Mouse (Mus musculus) gastrocnemius, adult 18-20 months (tissue): Measurements from ENCODE around the gene Mapre1. TPM values are rescaled to one million over a fixed set of nuclear protein-coding genes. Genes with fewer than 3 reads are reported as not detected.
"Not testable (repeated sequence)": the region's sequence is repeated elsewhere in the genome, so short reads cannot be mapped to it uniquely, and the experiment has no call there.

Experiments used
- DNase-seq: peaks from one replicate; pipeline ENCODE4 v3.0.0; 2021; ENCODE audit warnings: low spot score
- long read RNA-seq, 2 experiments: library from polyadenylated mRNA; stranded (forward); transcript quantifications; one replicate each; pipeline ENCODE4 v2.0.0; 2021
- total RNA-seq, 2 experiments: library from RNA; stranded (reverse); gene quantifications; 2 replicates each; pipeline ENCODE4 v1.2.3; 2021

Mapre1 gene
- total RNA-seq: 10 to 100 TPM; 31.0 to 36.7 TPM
- long read RNA-seq, experiment 1, full-length matches to known transcripts: 84 of 92 reads
- long read RNA-seq, experiment 1, partial matches to known transcripts: 0 of 92 reads
- long read RNA-seq, experiment 1, other reads (novel, unspliced or antisense): 8 of 92 reads
- long read RNA-seq, experiment 2, full-length matches to known transcripts: 45 of 53 reads
- long read RNA-seq, experiment 2, partial matches to known transcripts: 7 of 53 reads
- long read RNA-seq, experiment 2, other reads (novel, unspliced or antisense): 1 of 53 reads

DNA sequence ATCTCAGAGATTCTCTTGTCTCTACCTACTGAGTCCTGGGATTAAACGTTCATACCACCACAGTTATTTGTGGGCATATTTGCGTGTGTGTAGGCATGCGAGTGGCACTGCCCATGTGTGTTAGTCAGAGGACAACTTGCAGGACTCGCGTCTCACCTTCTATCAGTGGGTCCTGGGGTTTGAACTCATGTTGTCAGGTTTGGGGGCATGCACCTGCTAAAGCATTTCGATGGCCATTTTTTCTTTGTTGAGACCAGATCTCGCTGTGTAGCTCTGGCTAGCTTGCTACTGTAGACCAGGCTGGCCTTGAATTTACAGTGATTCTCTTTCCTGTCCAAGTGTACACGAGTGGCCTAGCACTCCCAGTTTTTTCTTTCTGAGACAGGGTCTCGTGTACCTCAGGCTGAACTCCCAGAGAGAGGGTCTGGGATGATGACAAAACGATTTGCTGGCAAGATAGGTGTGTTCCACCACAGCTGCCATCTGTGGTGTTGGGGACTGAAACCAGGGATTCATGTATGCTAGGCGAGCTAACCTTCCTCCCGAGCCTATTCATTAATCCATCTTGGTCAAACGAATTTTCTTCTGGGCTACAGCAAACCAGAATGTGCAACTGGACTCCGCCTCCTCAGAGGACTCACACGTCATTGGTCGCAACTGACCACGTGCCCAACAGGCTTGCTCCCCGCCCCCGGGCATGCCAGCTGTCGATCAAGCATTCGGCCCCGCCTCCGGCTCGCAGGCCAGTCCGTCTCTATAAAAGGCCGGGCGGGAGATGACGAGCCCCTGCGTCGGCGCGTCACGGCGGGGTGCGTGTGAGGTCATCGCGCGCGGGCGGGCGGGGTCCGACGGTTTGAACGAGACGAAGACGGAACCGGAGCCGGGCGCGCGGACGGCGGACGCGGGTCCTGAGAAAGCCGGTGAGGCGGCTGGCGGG lies at the start of gene Mapre1:
Gene Mapre1 (plus strand): TSS at position 775 of the 937 bp plus-strand sequence.
- peak; percentile 100 for DNase-seq

DNA sequence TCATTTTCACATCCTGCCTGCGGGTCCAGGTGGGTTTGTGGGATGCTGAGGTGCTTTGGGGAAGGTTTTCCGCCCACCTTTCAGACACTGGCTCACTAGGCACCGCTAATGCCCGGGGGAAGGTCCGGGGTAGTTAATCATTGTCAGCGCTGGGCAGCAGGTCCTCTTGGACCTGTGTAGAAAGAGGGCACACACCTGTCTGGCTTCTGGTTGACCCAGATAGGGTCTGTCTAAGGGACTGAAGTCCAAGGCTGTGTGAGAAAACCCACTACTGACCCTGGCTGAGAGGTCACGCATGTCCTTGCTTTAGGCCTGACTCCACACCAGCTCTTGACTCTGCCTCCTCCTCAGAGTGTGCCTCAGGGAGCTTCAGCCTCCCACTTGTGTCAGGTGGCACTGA lies 47.7 kb upstream of the Mapre1 start:
- not testable (repeated sequence) for DNase-seq

DNA sequence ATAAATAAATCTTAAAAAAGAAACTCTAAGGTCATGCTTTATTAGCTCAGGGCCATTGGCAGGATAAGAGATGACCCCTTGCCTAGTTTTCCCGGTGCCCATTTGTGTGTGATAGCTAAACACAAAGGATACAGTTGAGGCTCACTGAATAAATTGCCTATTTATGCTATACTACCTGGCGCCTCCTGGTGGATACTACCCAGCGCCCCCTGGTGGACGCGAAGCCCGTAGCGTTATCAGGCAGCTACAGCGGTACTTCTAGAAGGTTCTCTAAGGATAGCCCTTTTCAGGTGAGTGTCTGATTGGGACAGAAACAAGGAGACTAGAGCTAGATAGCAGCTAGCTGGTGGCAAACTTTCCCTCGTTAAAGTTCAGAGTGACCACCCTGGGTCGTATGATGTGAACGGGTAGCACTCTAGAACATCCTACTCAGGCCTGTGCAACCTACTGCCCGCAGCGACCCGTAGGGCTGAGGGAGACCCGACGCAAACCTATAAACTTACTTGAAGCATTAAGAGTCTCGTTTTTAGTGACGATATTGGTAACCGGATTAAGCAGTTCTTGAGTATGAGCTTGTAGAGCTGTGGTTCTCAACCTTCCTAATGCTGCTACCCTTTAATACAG lies 46.5 kb upstream of the Mapre1 start:
- peak; percentile 20 for DNase-seq

DNA sequence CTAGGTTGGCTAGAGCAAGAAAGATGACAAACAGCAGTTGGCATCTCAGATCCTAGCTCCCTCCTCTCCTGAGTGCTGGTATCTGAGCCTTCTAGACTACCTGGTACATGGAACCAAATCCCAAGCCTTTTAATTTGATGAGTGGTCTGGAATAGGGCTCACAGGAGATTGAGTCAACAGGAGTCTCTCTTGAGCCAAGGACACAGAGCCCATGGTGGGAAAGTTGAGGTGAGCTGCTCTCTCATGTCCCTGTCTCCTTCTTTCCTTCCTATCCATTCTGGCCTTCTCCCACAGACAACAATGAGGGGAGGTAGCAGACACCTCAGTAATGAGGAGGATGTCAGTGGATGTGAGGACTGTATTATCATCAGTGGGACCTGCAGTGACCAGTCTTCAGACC lies 44.7 kb upstream of the Mapre1 start, which contains the start of gene Dnmt3c:
Gene Dnmt3c (plus strand): TSS at position 301 of the 400 bp plus-strand sequence.
- no peak for DNase-seq

DNA sequence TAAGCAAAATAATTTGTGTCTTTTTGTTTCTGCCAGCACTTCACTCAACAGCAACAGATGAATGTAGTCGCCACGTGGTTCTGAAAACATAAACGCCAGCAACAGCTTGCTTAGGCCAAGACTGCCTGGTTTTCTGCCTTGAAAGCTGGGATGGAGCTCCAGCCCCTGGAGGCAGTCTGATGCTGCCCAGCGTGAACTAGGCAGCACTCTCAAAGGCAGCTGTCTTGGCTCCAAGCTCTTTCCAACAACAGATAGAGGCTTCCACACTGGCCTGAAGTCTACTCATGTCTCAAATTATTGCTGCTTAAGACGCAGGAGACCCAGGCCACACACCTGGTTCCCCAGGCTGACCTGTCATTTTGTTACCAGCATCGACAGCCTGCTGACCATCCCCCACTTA lies 37.7 kb upstream of the Mapre1 start:
- DNase-seq: no peak

DNA sequence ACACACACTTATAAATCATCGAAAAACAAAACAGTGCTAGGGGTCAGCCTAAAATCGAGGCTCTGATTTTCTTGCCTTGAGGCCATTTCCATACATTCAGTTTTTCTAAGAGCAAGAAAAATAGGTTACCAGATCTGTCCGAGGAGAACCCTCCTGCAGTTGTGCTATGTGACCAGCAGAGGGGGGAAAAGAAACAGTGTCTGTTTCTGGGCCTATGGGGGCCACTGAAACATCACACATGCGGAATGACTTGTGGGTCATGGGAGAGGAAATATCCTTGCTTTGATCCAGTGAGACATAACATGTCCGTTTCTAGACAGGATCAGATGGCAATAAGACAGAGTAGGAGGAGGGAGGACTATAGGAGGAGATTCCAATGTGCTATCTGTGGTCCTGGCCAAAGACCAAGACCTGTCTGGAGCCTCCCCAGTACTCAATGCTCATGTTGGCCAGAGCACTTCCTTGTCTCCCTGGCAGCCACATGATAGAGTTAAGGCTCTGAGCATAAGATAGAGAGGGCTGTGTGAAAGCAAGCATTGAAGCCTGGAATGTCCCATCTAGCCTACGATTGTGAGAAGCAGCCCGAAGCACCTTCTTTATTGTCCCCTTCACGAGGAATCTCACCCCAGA lies 30.3 kb upstream of the Mapre1 start:
- no peak for DNase-seq

DNA sequence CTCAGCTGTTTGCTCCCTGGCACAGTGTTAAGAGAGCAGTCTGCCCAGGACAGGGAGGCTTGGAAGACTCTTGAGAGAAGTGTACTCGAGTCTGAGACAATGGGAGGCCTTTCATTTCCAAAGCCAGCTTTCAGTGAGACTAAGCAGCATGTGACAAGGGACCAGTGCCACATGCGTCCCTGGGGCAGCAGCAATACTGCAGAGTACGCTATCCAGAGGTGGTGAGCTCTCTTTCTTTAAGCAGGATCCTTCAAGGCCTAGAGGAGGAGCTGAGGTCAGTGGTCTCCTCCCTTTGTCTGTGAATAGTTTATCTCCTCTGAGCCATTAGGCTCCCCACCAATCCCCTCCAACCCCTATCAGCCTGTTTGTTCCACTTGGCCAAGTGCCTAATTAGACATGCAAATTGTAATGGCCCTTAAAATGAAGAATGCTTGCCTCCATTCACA lies 28.4 kb upstream of the Mapre1 start:
- no peak for DNase-seq

DNA sequence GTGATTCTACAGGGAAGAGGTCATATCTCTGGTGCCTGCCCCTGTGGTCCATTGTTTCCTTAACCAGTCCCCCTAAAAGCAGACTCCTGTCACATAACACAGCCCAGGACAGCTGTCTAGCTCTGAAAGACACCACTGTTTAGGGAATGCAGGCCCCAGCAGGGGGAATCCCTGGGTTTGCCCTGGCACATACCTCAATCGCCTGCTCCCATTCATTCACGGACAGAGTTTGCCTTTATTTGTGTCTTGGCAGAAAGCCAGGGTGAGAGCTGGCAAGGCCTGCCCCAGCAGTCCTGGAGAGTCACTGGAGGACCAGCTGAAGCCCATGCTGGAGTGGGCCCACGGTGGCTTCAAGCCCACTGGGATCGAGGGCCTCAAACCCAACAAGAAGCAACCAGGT lies 27.8 kb upstream of the Mapre1 start:
- no peak for DNase-seq

DNA sequence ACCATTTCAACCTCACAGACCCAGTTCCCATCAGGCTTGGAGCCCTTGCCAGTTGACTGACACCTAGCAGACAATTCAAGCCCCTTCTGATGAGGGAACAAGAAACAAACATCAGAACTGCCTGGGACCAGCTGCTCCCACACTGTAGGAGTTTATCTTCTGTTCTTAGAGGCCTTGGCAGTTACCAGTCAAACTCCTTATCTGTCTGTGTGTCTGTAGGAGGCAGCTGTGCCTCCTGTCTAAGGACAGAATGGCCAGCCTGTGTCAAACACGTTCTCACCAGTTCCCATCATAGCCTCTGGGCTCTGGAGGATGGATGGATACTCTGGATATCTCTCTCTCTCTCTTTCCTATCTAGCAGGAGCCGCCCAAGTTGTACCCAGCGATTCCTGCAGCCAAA lies 23.2 kb upstream of the Mapre1 start:
- DNase-seq: not testable (repeated sequence)

DNA sequence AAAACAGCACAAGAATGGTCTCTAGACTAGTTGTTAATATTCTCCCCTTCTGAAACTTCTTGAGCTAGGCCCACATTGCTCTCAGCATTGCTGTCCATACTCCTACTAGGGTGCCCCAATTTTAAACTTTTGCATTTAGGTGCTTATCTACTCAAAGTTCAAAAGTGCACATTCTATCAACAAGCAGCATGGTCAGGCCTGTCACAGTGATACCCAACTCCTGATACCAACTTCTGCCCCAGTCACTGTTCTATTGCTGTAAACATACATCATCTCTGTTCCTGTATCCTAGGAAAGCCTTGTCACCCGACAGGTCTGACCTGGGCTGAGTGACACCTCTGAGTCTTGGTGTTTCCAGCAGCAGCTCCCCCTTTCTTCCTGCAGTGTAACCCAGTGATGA lies 18.0 kb upstream of the Mapre1 start:
- no peak for DNase-seq

DNA sequence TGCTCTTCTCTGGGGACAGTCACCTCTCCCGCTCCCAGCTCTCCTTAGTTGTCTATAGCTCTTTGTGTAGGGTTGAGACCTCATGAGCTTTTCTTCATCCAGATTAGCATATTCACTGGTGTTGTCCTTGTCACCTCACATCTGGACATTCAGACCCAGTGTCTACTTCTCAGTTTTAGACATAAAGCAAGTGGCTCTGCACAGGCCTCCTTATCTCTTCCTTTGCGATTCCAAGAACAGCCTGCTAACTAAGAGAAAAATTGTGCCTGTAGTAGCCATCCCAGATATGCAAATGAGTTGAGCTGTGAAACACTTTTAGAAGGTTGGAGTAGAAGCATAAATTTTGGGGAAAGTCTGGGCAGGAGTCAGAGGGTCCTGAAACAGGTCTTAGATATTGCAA lies 16.6 kb upstream of the Mapre1 start:
- no peak for DNase-seq

DNA sequence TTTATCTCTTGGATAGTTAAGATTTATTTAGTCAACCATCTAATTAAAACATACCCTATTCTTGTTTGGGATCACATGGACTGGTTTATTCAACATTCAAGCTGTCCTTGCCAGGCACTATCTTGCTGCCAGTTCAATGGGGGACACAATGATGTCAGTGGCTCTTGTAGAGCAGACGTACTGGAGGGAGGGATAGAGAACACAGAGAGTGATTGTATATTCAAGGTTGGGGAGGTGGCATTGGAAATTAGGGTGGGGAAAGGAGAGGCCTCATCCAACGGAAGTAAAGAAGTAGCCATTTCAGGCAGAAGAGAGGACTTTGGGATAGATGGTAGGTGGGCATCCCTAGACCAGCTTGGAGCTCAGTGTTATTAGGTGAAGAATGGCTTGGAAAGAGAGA lies 16.2 kb upstream of the Mapre1 start:
- no peak for DNase-seq

DNA sequence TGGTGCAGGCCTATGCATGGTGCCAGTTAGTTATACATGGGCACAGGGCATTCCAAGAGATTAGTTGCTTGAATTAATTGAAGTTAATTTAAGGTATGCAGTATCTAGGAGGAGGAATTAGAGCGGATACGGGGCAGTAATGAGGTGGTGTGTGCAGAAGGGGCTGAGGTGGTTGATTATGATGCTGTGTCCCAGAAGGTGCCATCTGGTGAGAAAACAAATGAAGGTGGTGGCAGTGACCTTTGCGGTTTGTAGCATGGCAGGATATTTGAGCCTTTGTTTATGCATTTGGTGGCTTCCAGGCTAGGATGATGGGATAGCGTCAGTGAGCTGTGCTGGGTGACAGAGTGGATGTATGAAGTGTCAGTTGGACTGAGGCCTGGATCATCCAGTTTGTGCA lies 15.8 kb upstream of the Mapre1 start:
- no peak for DNase-seq

DNA sequence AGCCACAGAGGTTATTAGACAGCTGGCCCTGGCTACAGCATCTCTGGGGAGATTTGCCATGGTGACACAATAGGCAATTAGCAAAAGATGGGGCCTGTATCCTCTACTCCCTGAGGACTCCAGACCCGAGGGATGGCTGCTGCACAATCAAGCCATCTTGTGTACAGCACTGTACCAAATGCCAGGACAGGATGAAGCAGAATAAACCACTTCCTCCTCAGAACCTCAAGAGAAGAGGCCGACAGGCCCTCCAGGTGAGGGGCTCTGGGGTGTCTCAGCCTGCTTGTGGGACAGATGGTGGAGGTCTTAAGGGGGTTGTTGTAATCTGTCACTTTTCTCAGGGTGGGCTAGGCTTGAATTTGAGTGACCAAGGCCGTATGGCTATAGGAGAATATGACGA lies 7.0 kb upstream of the Mapre1 start:
- DNase-seq: no peak

DNA sequence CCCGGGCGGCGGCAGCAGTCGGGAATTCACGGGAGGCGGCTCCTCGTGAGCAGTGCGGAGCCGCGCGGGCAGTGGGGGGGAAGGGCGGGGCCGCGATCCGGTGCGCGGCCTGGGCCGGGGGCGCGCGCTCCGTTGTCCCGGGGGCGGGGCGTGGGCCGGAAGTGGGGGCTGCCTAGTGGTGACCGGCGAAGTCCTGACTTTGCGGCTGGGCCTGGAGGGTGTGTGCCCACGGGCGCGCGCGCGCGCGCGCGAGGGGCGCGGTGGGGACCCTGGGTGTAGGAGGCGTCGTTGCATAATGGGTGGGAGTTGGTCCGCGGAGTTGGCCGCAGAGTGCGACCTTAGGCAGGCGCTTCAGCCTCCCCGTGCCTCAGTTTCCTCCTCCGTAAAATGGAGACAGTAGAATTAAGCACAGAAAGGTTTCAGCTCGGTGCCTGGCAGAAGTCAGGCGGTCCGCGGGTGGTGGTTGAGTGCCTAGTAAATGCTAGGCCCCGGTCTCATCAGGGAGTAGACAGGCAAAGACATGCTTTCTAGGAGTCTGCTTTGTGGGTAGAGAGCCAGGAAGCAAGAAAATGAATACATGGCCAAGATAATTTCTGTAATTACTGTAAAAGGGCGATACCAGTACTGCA lies 477 bp downstream of the Mapre1 start:
- no peak for DNase-seq

DNA sequence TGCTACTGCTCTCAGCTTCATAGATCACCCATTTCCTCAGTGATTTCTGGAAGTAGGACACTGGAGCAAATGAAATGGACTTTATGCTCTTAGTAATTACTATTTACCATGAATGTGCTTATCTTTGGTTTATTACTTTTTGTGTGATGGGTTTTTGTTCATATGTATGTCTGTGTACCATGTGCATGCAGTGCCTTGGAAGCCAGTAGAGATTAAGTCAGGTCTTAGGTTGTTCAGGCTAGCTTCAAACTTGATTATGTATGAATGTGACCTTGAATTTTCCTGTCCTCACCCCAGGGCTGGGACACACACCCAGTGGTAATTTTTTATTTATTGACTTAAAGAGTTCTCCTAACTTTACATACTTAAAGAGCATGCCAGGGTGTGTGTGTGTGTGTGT lies 6.9 kb downstream of the Mapre1 start:
- no peak for DNase-seq

DNA sequence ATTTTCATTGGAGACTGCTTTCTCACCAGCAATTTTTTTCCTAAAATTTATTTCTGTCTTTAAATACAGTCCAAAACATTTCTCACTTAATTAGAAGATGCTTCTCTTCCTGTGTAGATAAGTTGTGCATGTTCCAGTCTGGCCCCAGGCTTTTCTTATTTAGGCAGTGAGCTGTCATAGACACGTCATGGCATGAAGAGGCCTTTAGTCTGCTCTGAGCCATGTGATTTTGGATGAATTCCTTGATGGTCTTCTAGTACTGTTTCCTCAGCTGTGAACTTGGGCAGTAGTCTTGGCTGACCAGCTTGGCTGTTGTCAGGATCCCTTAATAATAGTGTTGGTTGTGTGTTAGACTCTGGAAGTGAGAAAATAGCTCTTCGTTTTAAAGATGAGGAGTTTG lies 9.3 kb downstream of the Mapre1 start:
- DNase-seq: no peak

DNA sequence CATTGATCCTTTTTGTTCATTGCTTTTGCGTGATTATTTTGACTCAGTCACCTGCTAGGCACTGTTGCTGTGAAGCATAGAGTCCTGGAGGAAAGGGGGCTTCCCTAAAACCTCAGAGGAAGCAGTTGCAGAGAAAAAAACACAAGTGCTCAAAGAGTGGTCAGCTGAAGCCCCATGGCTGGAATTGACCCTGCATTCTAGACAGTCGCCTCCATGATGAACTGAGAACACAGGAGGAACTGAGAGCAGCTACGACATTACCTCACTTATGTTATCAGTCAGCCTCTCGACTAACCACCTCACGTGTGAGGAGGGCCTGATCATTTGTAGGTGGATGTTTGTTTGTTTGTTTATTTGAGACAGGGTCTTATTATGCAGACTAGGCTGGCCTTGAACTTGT lies 21.0 kb downstream of the Mapre1 start:
- DNase-seq: no peak

DNA sequence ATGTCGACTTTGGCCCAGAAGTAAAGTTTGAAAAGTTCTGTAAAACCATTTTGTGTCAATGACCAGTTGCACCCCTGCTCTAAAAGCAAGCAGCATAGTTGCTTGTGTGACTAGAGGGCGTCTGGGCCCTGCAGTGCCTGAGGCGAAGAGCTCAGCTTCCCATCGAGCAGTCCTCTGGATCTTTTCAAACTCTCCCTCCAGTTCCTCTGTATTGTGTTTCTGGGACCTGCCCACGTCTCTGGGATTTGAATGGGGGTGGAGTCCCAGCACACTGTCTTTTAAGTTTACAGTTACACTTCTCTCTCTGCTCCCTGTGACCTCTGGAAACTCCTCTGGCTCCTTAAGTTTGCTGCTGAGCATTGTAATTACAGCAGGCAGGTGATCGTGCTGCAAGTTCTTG lies 26.4 kb downstream of the Mapre1 start:
- DNase-seq: no peak

DNA sequence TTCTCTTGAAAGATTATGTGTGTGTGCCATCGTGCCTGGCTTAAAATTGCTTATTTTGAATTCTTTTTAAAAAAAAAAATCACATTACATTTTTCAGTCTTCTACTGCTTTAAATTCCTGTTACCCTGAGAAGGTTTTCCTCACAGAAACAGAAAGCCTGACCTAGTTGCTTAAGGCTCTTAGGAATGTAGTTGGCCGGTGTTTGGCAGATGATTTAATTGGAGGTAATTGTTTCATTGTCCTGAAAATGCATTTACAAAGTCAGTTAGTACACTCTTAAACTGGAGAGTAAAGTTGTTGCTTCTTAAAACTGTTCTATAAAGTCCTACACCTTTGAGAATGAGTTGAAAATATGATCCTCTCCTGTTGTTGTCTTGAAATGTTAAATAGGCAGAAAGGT lies 27.8 kb downstream of the Mapre1 start:
- no peak for DNase-seq

DNA sequence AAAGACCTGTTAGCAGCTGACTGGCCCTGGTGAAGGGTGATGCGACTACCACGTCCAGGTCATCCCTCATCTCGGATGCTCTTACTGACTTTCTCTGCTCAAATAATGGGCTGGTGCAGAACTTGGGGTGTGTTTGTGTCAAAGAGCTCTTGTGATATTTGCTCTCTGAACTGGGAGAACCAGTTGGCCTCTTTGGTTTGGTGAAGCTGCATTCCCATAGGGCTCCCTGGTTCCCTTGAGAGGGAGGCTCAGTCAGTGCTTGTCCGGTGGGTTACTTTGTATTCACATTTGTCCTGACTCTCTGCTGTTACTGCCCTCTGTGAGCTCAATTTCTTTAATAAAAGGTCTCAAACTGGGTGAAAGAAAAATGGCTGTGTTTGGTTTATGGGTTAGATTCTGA lies 31.9 kb downstream of the Mapre1 start:
- no peak for DNase-seq
